Mouse (Mus musculus): ENCODE data around the gene Cadm3.

Gene Cadm3

DNA sequence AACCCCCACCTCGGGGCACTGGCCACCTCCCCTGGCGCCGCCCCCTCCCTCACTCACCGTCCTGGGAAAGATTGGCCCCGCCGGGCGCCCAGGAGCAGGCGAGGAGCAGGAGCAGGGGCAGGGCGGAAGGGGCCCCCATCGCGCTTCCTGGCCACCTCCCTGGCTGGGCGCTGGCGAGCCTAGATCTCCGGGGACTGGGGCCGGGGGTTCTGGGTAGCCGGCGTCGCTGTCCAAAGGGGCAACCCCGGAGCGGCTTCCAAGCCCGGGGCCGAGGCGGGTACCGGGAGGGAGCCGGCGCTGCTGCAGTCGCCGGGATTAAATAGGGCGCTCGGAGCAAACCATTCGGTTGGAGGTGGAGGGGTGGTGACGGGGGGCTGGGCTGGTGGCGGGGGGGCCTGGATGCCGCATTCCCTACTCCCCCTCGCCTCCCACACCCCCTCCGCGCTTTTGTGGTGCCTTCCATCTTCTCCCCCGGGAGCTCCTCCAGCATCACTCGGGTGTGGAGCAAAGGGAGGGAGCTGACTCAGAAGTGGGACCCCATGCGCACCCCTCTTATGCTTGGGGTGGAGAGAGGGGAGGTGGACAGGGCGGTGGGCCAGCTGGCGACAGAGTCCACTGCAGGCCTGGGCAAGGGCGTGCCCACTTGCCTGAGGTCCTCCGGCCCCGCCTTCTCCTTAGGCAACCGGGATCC, at the start of gene Cadm3:
Cadm3 (minus strand) TSS at position 340 of the 691 bp plus-strand sequence.
- in situ Hi-C loops (cut with MboI; ENCODE audit: low sequenced_read_pairs), result no loop called here

DNA sequence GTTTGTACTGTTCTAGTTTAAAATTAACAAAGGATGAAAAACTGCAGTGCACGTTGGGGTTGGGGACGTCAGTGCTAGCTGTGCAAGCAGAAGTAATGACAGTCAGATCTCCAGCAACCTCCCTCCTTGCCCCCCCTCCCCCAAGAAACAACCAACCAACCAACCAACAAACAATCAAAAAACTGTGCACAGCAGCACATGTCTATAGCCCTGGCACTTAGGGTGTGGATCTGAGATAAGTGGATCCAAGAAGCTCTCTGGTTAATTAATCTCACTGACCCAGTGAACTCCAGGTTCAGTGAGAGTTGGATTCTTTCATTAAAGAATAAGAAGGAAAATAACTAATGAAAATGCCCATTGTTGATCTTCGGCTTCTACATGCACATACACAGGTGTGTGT, 47.1 kb upstream of the Cadm3 start:
- in situ Hi-C loops (cut with MboI; ENCODE audit: low sequenced_read_pairs), result no loop called here

DNA sequence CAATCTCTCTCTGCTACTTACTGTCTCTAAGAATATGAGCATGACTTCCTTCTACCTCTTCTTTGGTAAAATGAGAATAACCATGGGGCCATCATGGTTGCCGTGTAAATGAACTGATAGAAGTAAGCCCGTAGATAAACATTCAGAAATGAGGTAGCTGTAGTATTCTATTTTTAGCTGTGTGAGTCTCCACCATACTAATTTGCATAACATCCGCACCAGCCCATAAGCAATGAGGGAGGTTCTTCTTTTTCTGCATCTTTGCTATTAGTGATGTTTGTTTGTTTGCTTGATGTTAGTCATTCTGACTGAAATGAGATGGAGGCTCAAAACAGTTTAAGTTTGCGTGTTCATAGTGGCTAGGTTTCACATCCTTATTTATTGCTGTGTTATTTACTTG, 44.4 kb upstream of the Cadm3 start:
- in situ Hi-C loops (cut with MboI; ENCODE audit: low sequenced_read_pairs), result no loop called here

GRCm38 (mm10) chr1:173409066-173409465, 41.6 kb upstream of the Cadm3 start:
- in situ Hi-C loops (cut with MboI; ENCODE audit: low sequenced_read_pairs), result no loop called here

GRCm38 (mm10) chr1:173404696-173405309, 37.3 kb upstream of the Cadm3 start:
- in situ Hi-C loops (cut with MboI; ENCODE audit: low sequenced_read_pairs), result no loop called here

DNA sequence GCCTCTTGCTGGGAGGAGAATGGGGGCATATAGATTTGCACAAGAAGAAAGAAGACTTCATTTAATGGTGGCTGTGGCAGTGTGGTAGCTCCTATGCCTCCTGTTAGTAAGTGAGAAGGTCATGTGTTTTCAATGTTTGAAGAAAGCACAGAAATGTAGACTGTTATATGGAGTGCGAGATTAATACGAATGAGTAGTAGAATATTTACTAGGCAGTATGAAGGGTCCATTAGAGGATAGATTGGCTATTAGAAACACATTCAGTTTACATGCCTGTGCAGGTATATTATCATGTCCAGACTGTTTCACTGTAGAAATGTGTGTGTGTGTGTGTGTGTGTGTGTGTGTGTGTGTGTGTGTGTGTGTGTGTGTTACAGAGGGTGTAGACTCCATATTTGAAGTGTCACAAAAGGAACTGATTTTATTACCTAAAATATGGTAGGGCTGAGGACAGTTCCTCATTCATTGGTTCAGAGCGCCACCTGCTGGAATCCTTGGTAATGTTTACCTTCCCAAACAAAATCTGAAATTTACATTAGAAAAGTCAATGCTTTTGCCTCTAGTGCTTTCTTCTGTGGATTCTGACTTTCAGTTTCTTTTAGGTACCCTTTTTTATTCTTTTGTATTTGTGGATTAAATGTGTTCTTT, 31.0 kb upstream of the Cadm3 start:
- in situ Hi-C loops (cut with MboI; ENCODE audit: low sequenced_read_pairs), result loop anchor here (25.0 kb wide), 2 partner anchors 761 to 986 kb away; partner anchors contain the start of gene Dusp23

DNA sequence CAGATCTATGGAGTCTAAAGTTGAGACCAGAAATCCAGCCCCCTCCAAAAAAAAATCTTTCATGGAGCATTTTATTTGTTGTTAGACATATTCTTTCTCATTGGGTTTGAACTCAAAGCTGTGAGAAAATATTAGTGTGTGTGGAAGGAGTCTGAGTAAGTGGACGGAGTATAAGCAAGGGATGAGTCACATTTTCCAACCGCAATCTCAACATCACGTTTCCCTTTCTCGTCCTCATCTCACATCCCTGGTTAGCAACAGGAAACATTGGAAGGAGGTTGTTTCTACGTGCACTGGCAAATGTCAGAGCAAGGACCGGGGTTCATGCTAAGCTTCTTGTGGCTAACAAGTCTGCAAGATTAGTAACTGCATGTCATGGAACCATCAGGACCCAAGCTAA, 24.3 kb upstream of the Cadm3 start:
- in situ Hi-C loops (cut with MboI; ENCODE audit: low sequenced_read_pairs), result loop anchor here (25.0 kb wide), 2 partner anchors 754 to 979 kb away; partner anchors contain the start of gene Dusp23

DNA sequence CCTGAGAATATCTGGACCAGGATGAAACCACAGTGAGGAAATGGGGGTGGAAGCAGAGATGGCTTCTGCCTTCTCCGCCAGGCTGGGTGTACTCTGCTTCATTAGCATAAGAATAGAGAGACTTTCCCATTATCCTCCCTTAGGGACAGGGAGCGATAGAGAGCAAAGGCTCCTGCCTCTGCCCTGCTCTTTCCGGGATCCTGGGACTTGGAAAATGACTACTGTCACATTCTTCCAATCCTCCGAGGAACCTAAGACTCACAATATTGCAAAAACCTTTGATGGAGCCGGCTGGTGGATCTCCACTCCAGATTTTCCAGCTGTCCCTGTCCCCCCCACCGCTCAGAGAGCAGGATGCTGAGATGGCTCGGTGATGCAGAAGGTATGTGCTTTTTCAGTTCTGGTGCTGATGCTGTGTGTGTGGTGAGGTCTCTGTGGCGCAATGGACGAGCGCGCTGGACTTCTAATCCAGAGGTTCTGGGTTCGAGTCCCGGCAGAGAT, 22.5 kb upstream of the Cadm3 start:
- in situ Hi-C loops (cut with MboI; ENCODE audit: low sequenced_read_pairs), result loop anchor here (25.0 kb wide), 2 partner anchors 753 to 978 kb away; partner anchors contain the start of gene Dusp23

- in situ Hi-C loops (cut with MboI; ENCODE audit: low sequenced_read_pairs), result loop anchor here (25.0 kb wide), 2 partner anchors 752 to 977 kb away; partner anchors contain the start of gene Dusp23
Observed at GRCm38 (mm10) chr1:173389431-173389830, 21.9 kb upstream of the Cadm3 start.

DNA sequence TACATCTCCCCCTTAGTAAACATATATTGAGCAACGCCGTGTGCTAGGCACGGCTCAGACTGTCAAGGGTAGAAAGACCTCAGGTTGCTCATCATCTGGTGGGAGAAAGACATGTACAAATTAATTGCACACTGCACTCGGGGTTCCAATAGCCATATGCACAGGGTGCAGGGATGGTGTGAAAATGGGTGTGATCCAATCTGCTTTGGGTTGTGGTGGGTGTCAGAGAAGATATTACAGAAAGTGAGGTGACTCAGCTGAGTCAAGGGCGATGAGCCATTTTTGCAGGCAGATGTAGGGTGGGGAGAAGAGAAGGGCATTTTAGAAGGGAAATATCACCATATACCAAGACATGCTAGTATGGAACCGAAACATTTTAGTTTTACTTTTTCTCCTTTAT, 13.9 kb upstream of the Cadm3 start:
- in situ Hi-C loops (cut with MboI; ENCODE audit: low sequenced_read_pairs), result loop anchor here (25.0 kb wide), 2 partner anchors 744 to 969 kb away; partner anchors contain the start of gene Dusp23

GRCm38 (mm10) chr1:173377380-173378112, 10.1 kb upstream of the Cadm3 start:
- in situ Hi-C loops (cut with MboI; ENCODE audit: low sequenced_read_pairs), result loop anchor here (5.0 to 25.0 kb wide), 3 partner anchors 40 to 965 kb away; partner anchors contain the start of gene Dusp23

DNA sequence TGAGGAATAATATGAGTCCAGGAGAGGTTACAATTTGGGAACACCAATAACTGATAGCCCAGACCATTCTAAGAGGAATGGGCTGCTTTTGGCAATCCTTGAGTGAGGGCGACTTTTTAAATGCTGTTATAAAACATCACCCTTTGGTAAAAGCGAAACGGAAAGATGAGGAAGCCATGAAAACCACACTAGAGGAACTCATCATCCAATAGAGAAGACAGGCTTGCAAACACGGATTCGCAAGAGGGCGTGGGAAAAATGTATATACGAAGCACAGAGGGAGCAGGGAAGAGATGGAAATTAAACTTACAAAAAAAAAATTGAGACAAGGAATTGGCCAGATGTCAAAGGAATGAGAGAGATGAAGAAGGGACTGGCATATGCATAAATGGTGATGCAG, 6.5 kb upstream of the Cadm3 start:
- in situ Hi-C loops (cut with MboI; ENCODE audit: low sequenced_read_pairs), result no loop called here

DNA sequence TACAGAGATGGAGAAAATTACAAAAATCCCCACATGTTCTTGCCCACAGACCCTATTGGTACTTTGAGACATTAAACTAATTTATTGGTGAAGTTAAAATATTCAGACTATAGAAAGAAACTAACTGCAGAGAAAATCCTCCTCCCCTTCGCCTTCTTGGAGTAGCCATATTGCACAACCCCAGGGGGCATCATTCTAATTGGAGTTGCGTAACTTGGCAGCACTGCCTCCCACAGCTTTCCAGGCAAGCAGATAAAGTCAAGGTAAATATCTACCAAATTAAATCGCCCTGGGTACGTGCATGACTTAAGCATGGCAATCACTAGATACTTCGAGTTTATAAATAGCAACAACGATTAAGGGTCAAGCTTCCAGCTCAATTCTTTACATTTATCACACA, 4.1 kb upstream of the Cadm3 start:
- in situ Hi-C loops (cut with MboI; ENCODE audit: low sequenced_read_pairs), result no loop called here

DNA sequence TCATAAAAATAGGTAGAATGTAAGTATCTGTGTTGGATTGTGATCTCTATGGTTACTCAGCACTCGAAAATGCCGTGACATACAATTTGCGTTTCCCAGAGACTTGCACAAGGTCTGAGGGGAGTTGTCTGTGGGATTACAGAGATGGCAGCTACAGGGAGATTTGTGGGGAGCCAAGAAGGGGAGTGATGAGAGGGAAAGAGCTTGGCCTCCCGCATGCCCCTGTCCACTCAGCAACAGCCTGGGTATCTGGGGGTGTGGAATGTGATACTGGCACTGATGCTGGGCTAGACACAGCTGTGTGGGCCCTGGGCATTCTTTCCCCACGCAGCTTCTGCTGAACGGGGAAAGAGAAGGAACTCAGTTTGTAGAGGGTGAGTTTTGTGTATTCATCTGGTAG, 3.0 kb upstream of the Cadm3 start:
- in situ Hi-C loops (cut with MboI; ENCODE audit: low sequenced_read_pairs), result no loop called here

GRCm38 (mm10) chr1:173369611-173370010, 2.1 kb upstream of the Cadm3 start:
- in situ Hi-C loops (cut with MboI; ENCODE audit: low sequenced_read_pairs), result no loop called here

DNA sequence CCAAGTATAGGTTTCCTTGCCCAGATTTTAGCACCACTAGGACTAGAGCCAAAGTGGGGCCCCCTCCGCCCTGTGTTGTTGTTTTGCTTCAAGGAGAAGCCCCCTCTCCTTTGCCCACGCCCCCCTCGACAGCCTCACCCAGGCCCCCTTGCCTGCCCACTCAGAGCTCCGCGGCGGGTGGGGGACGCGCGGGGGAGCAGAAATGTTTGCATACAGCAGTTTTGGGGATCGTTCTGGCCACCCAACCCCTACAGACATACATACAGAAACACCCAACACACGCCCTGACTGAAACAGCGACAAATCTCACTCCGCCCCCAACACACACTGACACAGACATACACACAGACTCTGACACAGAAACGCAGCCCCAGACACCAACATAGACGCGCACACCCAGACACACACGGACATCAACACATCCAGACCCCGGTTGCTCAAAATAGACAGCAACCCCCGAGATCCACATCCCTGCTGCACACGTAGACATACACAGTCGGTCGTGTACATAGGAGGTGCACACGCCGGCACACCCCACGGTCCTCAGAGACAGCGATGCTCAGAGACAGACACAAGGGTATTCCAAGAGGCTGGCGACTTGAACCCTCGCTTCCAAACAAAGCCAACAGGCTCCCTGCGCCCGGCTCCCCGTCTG, 667 bp downstream of the Cadm3 start:
- in situ Hi-C loops (cut with MboI; ENCODE audit: low sequenced_read_pairs), result no loop called here

DNA sequence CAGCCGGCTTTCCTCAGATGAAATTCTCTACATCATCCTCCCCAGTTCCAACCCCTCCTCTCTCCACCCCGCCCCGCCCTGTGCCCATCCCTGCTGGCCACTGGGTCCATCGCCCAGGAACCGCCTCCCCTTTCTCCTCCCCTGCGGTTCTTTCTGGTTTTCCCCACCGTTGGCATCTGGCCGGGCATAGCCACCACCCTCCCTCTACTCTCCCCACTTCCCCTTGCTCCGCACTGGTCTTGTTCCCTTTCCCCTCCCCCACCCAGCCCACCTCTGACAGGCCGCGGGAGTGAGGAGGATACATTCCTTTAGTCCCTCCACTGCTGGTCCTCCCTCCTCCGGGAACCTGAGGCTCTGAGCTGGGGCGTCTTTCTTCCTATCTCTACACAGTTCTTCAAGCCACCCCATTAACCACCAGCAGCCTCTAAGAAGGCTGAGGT, 1.5 kb downstream of the Cadm3 start:
- in situ Hi-C loops (cut with MboI; ENCODE audit: low sequenced_read_pairs), result no loop called here

- in situ Hi-C loops (cut with MboI; ENCODE audit: low sequenced_read_pairs), result no loop called here
Observed at GRCm38 (mm10) chr1:173364125-173364800, 3.2 kb downstream of the Cadm3 start.

GRCm38 (mm10) chr1:173363436-173363835, 4.1 kb downstream of the Cadm3 start:
- in situ Hi-C loops (cut with MboI; ENCODE audit: low sequenced_read_pairs), result no loop called here

DNA sequence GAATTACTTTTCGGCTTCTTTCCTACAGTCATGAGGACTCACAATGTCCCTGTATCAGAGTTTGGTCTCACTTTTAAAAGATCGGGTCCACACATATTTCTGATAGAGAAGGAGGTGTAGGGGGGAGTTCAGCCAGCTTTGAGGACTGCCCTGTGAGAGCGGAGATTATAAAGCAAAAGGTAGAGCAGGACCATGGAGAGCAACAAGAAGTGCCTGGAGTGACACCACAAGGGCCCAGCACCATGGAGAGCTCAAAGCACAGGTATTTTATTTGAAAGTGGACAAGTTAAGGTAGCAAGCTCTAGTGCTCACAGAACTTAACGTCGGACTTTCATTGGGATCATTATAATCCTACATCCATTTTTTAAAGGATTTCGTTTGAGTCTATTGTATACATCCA, 5.8 kb downstream of the Cadm3 start:
- in situ Hi-C loops (cut with MboI; ENCODE audit: low sequenced_read_pairs), result no loop called here

All from CH12F3 (cell line).